In the genomic region with DNA sequence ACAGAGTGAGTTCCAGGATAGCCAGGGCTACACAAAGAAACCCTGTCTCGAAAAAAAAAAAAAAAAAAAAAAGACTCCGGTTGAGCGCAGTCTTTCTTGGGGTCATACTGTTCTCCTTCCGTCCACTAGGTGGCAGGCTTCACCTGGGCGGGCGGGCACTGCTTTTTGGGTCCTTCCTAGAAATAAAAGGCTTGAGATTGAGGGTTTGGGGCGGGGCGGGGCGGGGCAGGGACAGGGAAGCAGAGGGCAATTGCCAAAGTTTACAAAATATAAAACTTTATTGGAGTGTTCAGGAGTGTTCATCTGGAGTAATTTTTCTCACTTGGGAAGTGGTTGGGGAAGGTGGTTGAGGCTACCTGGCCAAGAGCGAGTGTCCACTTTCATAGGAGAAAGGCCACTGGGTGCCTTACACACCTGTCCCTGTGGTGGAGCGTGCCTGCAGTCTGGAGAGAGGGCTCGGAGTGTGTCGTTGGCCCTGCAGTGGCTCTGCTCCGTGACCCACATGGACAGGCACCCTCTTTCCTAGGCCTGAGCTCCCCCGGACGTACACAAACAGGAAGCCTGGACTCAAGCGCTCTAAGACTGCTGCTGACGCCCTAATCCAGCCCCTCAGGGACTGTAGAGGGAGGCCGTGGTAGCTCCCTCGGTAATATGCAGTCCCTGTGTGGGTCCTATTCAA, we compare ENCODE assay signal across 7 mouse cellular contexts. TPM values are rescaled to one million over a fixed set of nuclear protein-coding genes. Genes with fewer than 3 reads are reported as not detected.
DNase-seq lines count a peak whose midpoint lies in the region; ATAC-seq and TF ChIP-seq lines count a peak whose summit lies in the region.

A gene (minus strand): TSS at position 69 of the 679 bp plus-strand sequence.

- no peaks in the 10 kb centered on the region for H3K9me3 ChIP-seq in MEL (replicated peaks; ENCODE audit: insufficient read depth, low read length)
- H3K9me3 ChIP-seq in kidney, embryonic 14.5 days (ENCODE audit: control insufficient read depth, low read length), result no peaks in the 10 kb centered on the region

- peak; percentile 29 to 94 (median 77); a peak in 5 of 6 replicates for TF ChIP-seq CTCF in MEL (IDR thresholded peaks at IDR 0.05 in 2 of 3, conservative IDR thresholded peaks at IDR 0.05 in 1 of 3; ENCODE audit: control insufficient read depth in 1 of 3, insufficient read depth in 1 of 3, low read depth in 2 of 3, low read length in 3 of 3, poor library complexity in 1 of 3, severe bottlenecking in 1 of 3)

- peak within 1 kb of the TSS; percentile 55 for H3K4me2 ChIP-seq in kidney, embryonic 14.5 days (replicated peaks; ENCODE audit: low read depth, low read length)

- peak within 1 kb of the TSS; percentile 72 to 79 for H3K4me3 ChIP-seq in MEL (ENCODE audit: control insufficient read depth in 1 of 2, insufficient read depth in 1 of 2, low read depth in 2 of 2, low read length in 2 of 2)
- H3K4me3 ChIP-seq in kidney, embryonic 14.5 days (ENCODE audit: low read length), result peak within 1 kb of the TSS; percentile 31

- peak within 1 kb of the TSS; percentile 11; the same call in 1 of the 2 replicates for H3K27ac ChIP-seq in MEL (ENCODE audit: control insufficient read depth, low read depth, low read length)
- H3K27ac ChIP-seq in kidney, embryonic 14.5 days (ENCODE audit: low read depth, low read length), result no peak within 1 kb of the TSS

- peak; percentile 88 for DNase-seq in MEL (ENCODE audit: low read depth, low spot score)
- DNase-seq in cerebellum, postnatal 36 days, result peak; percentile 64 to 67
- DNase-seq in heart, adult 8-10 months (ENCODE audit: low spot score), result peak; percentile 55
- DNase-seq in lung, postnatal 14 days, result peak; percentile 67
- peak; percentile 59 for DNase-seq in skeletal muscle tissue, adult 2 months (ENCODE audit: low read depth, low spot score)

- no peaks in the 10 kb centered on the region for H3K79me2 ChIP-seq in MEL (ENCODE audit: control insufficient read depth, insufficient read depth, low read length, poor library complexity)

- H3K27me3 ChIP-seq in MEL (ENCODE audit: control insufficient read depth in 1 of 2, insufficient read depth in 2 of 2, low read length in 2 of 2), result no peaks in the 10 kb centered on the region
- H3K27me3 ChIP-seq in kidney, embryonic 14.5 days (ENCODE audit: control insufficient read depth, insufficient read depth, low read length), result 0 out of 2 replicates have a peak, but pooled peaks cover 2% of the 10 kb centered on the region

- peak within 1 kb of the TSS; percentile 72 for H3K9ac ChIP-seq in MEL (ENCODE audit: control insufficient read depth, low read depth, low read length, poor library complexity, severe bottlenecking)
- peak within 1 kb of the TSS; percentile 50 for H3K9ac ChIP-seq in kidney, embryonic 14.5 days (ENCODE audit: low read depth, low read length)

- TF ChIP-seq EP300 in MEL (IDR thresholded peaks at IDR 0.05; ENCODE audit: low read depth in 1 of 2, low read length in 2 of 2), result no peak

- TF ChIP-seq POLR2A in MEL (IDR thresholded peaks at IDR 0.05; ENCODE audit: control insufficient read depth in 1 of 2, insufficient read depth in 1 of 2, low read depth in 1 of 2, low read length in 2 of 2, poor library complexity in 1 of 2), result no peak

- TF ChIP-seq RAD21 in MEL (IDR thresholded peaks at IDR 0.05; ENCODE audit: low read depth, low read length), result peak; percentile 76

- H3K36me3 ChIP-seq in MEL (ENCODE audit: control insufficient read depth in 1 of 2, insufficient read depth in 2 of 2, low read length in 2 of 2), result 0 out of 4 replicates have a peak, but pooled peaks cover 0 to 2% of the 10 kb centered on the region in 2 experiments
- no peaks in the 10 kb centered on the region for H3K36me3 ChIP-seq in kidney, embryonic 14.5 days (ENCODE audit: control insufficient read depth, insufficient read depth, low read length)

- ATAC-seq in CD4-positive, CD25-positive, alpha-beta regulatory T cell, adult 4 months, result peak; percentile 80
- ATAC-seq in kidney, embryonic 14.5 days (ENCODE audit: low FRiP score, low TSS enrichment), result no peak

- 22% methylated on average over 20 of the region's 20 CpGs for WGBS in kidney, embryonic 14.5 days

- peaks cover 0 to 9% of the 10 kb centered on the region in 2 experiments; a peak in 2 of 4 replicates for H3K4me1 ChIP-seq in MEL (ENCODE audit: control insufficient read depth in 1 of 2, insufficient read depth in 2 of 2, low read length in 2 of 2)
- H3K4me1 ChIP-seq in kidney, embryonic 14.5 days (ENCODE audit: control insufficient read depth, insufficient read depth, low read length), result peaks cover 11% of the 10 kb centered on the region

TF ChIP-seq in MEL, 35 proteins besides CTCF, POLR2A, EP300 and RAD21:
- TF ChIP-seq TBP (IDR thresholded peaks at IDR 0.05; ENCODE audit: low read depth, low read length) (no peak), SMC3 (IDR thresholded peaks at IDR 0.05; ENCODE audit: low read depth, low read length) (peak; percentile 79), HCFC1 (IDR thresholded peaks at IDR 0.05; ENCODE audit: low read depth, low read length) (peak; percentile 61; the same call in 1 of the 2 replicates), ZC3H11A (IDR thresholded peaks at IDR 0.05; ENCODE audit: low read depth, low read length) (peak; percentile 82), MXI1 (IDR thresholded peaks at IDR 0.05; ENCODE audit: low read depth, low read length) (0 out of 2 replicates have a peak, but pooled peaks have one; percentile 20), RCOR1 (IDR thresholded peaks at IDR 0.05; ENCODE audit: low read depth, low read length) (0 out of 2 replicates have a peak, but pooled peaks have one; percentile 26), TCF12 (IDR thresholded peaks at IDR 0.05; ENCODE audit: low read depth, low read length) (0 out of 2 replicates have a peak, but pooled peaks have one; percentile 19), MEF2A (IDR thresholded peaks at IDR 0.05; ENCODE audit: extremely low read depth, insufficient replicate concordance, low read depth, low read length, poor library complexity, severe bottlenecking) (no peak), SIN3A (IDR thresholded peaks at IDR 0.05; ENCODE audit: low read length) (peak; percentile 46; the same call in 1 of the 2 replicates), ZNF384 (IDR thresholded peaks at IDR 0.05; ENCODE audit: low read depth, low read length) (peak; percentile 96)

RNA-seq across cellular contexts. Expression of the gene that starts here (rescaled TPM):
- polyA plus RNA-seq in CD4-positive, CD25-positive, alpha-beta regulatory T cell, adult 4 months (2017; shearing (Covaris generic)), result not detected
- not detected in 2 replicates for total RNA-seq in MEL (2012; rRNA removed)
- polyA plus RNA-seq in MEL (2012; ENCODE audit: insufficient read depth in 1 of 2, insufficient read length in 2 of 2, low read depth in 1 of 2, low replicate concordance in 2 of 2, missing spikeins in 1 of 2), result under 1 TPM in 1 of 2 experiments, not detected in 1; 0.21 TPM
- total RNA-seq in heart, adult 8-10 months (2022), result 10 to 100 TPM; 15.0 to 19.3 (median 16.5) TPM
- 0.86 and 1.2 TPM in 2 replicates for polyA plus RNA-seq in kidney, embryonic 14.5 days (2014; fragmentation: Nextera tagmentation; extraction: Ambion mirVana)

Comparison
In these comparisons a context has a peak if more than half of its experiments do, and no peak if none do; other contexts are left out.
1. RNA of the gene that starts here (total RNA-seq): 15.0 to 19.3 TPM in heart, adult 8-10 months; not detected in MEL; every median in the first group is over 10 times any median in the second.
2. Peak in ATAC-seq in CD4-positive, CD25-positive, alpha-beta regulatory T cell, adult 4 months; RNA of the gene not detected or under 1 TPM.
3. Peak in DNase-seq, H3K4me3 ChIP-seq, H3K27ac ChIP-seq and H3K9ac ChIP-seq in MEL; RNA of the gene not detected or under 1 TPM.
4. Peak in every context shown above with its lines, with median percentiles within 50 percentile points of each other: DNase-seq.